Mouse (Mus musculus): ENCODE data around the gene Olfr878.

Gene Olfr878

DNA sequence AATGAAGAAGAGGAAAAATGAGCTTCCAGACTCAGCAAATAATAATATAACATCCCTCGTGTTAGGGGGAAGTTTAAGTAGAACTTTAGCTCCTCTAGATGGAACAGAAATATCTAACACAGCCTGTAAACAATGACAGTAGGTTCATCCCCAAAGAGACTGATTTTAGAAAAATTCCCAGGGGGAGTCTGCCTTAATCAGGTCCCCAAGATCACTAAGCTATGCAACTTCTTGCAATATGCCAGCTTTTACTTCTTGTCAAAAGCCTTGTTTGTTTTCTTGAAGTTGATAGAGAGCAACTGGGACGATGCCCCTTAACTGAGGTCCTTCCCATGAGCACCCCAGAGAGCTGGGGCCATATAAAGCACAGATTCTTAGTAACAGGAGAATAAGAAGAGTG is at the start of gene Olfr878:
Gene Olfr878, plus strand, starts transcription at position 301 of the 400 bp plus-strand sequence.
- no peak for DNase-seq (ENCODE audit: low spot score in 2 of 2)

DNA sequence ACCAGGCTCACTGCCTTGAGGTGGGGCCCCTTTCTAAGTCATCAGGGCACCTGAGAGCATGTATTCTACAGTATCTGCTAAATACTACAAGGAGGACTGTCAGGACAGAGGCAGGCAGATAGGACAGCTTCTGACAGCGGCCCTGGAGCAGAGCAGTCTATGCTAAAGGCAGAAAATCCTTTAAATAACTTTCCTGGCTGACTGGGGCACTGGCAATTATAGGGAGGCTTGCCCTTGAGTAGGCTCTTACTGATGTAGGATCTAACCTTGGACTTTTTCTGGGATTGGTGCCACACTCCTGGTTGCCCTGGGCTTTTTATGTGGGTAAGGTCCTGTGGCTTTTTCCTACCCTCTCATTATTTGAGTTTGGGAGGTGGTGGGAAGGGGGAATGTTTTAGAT is 47.4 kb upstream of the Olfr878 start:
- no peak for DNase-seq (ENCODE audit: low spot score in 2 of 2)

DNA sequence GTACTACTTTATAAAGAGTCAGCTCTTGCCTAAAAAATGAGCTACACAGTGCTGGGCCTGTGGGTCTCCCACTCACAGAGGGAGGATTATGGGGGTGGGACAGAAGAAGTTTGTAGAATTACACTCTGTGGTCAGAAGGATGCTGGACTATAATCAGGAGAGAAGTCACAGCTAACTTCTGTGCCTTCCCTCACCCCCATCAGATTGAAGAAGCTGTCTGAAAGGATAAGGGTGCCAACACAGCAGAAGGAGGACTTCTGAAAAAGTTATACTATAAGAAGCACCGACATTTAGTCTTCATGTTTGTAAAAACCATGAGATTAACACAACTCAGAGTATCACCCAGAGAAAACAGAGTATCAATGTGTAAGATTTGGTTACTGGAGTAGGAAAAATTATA is 46.5 kb upstream of the Olfr878 start:
- DNase-seq (ENCODE audit: low spot score in 2 of 2) = no peak

DNA sequence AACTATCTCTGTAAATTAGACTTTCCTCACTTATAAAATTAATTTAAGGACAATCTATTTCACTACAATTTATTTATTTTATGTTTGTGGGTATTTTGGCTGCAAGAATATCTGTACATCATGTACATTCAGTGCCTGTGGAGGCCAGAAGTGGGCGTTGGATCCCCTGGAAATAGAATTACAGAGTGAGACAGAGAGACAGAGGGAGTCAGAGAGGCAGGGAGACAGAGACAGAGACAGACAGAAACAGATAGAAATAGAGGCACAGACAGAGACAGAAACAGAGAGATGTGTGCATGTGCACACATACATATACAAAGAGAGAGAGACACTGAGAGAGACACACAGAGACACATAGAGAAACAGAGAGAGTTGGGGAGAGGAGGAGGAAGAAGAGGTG is 46.1 kb upstream of the Olfr878 start:
- DNase-seq (ENCODE audit: low spot score in 2 of 2) = no peak

DNA sequence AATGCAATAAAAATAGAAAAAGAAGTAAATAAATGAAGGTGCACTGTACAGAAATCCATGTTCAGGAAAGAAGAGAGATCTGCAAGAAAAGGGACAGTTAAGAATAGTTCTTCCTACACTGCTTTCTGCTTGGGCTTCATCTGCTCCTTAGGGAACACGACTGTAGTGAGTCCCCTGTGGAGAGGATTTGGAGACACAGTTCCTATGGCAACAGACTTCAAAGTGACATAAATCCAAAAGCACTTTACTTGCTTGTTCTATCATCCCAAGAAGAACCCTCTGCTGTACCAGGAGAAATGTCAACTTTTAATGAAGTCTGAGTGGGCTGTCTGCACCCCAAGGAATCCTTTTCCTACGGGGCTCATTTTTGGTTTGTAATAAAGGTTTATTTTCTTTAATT is 26.7 kb upstream of the Olfr878 start:
- no peak for DNase-seq (ENCODE audit: low spot score in 2 of 2)

DNA sequence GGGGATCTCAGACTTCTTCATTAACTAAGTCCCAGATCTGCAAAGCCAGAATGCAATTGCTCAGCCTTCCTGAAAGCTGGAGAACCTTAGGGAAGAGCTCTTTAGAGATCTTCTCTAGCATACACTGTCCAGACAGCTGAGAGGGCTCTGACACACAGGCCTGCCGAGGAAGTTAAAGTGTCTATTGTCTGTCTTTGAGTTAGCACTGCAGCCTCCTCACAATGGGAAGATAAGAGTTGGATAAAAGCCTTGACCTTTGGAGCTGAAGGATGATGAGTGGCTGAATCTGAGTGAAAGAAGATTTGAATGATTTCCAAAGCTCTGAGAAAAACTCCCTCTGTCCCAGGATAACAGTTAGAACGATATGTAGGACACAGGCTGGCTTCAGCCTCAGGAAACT is 21.0 kb upstream of the Olfr878 start, which contains the start of gene Olfr145:
Gene Olfr145, plus strand, starts transcription at position 64 of the 400 bp plus-strand sequence.
- no peak for DNase-seq (ENCODE audit: low spot score in 2 of 2)

DNA sequence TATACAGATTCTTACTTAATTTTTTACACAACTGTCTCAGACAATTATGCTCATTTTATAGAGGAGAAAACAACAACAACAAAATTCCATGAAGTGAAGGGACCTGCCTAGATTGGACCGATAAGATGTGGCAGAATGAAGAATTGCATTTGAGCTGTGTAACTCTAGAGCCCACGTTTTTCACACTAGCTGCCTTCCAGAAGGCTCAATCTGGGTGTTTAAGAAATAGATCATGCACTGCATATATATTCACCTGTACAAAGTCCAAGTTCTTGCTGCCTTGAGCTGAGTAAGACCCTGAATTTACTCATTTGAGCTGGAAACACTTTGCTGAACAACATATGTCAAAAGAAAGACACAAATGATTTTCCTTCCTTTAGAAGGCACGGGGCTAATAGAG is 12.1 kb upstream of the Olfr878 start:
- no peak for DNase-seq (ENCODE audit: low spot score in 2 of 2)

DNA sequence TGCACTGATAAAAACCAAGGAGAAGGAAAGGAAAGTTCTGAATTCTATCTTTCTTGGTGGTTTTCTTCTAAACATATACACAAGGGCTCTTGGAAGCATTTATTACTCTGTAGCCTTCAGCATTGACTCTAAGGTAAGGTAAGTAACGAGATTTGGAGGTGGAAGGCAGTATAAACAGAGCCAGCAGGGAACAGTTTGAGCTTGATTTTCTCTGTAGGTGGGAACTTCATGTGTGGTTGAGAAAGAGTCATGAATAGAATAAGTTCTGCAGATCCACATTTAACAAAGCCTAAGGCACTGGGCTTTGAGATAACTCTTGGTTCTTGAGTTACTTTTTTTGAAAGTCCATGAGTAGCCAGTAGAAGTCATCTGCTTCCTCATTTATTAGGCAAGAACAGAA is 378 bp downstream of the Olfr878 start:
- no peak for DNase-seq (ENCODE audit: low spot score in 2 of 2)

DNA sequence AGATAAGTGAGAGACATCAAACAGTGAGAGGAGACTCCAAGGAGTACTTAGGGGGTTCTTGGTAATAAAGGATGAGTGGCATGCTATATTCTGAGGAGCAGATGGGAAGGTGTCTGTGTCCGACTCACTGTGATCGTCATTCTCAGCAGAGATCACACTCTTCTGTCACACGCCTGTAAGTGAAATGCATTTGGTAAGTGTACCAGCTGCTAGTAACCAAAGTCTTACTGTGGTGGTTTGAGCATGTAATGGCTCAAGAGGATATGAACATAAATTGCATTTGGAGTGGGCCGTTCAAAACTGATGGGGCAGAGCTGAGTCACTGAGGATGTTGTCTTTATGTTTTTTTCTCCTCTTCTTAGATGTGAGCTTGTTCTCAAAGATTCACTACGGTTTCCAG is 6.6 kb downstream of the Olfr878 start:
- no peak for DNase-seq (ENCODE audit: low spot score in 2 of 2)

DNA sequence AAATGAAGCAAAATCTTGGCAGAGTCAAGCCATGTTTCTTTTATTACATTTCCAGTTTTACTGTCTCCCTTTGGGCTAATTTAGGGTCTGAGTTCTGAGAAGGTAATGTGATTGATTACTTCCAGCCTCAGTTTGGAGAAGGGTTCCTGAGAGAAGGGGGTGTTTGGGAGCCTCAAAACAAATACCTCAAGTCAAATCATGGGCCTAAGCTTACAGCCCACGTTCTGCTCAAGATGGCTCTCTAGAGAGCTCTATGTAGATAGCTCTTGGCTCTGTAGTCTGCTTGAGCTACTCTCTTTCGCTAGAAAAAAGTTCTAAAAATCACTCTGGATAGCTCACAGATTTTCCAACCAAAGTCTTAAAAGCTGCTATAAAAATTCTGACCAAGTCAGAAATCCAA is 7.8 kb downstream of the Olfr878 start:
- no peak for DNase-seq (ENCODE audit: low spot score in 2 of 2)

DNA sequence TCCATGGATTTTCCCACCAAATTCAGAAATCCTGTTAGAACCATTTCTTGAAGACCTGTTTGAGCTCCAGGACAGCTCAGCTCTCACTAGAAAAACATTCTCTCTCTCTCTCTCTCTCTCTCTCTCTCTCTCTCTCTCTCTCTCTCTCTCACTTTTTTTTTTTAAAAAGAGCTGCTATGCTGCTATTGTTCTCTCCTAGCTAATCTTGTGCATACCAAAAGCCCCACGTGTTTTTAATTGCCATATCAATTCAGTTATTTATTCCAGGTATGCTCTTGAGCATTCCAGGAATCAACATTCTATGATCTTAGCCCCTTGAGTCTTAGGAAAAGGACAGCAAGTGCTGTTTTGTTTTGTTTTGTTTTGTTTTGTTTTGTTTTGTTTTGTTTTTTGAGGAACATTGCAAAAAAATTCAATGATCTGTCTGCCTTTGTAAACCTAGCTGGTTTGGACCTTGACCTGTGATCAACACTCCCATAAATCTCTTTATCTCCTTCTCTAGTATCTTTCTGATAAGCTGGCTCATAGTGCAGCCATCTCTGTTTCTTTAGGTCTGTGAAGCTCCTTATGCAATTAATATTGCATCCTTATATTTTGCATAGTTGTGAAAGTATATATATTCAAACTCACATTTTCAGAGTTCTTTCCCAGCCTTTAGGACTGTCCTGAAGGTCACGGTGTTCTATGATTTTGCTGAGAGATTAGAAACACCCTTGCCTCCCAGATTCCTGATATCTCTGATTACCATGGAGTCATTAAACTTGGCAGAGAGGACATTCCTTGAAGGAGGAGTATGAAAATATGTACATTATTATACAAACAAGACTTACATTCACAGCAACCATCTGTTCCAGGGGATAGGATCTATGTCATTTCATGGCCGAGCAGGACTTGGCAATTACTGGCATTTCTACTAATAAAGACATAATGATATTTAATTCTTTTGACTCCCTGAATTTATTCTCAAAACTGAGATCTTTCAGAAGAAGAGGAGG is 8.7 kb downstream of the Olfr878 start:
- no peak for DNase-seq (ENCODE audit: low spot score in 2 of 2)

DNA sequence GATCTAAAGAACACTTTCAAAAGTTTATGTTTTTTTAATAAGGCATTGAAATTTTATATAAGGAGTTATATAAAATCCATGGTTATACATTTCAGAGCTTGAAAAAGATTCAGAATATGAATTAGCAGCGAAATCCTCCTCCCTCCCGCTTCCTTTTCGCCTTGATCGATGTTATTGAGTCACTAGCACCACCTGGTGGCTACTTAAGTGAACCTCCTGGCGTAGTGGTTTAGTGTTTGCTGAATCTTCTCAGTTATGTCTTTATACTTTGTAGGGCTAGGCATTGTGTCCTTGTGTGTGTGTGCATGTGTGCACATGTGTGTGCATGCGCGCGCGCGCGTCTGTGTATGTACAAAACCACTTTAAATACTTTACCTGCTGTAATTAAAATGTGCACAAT is 14.9 kb downstream of the Olfr878 start:
- DNase-seq (ENCODE audit: low spot score in 2 of 2) = peak; percentile 48 to 62

DNA sequence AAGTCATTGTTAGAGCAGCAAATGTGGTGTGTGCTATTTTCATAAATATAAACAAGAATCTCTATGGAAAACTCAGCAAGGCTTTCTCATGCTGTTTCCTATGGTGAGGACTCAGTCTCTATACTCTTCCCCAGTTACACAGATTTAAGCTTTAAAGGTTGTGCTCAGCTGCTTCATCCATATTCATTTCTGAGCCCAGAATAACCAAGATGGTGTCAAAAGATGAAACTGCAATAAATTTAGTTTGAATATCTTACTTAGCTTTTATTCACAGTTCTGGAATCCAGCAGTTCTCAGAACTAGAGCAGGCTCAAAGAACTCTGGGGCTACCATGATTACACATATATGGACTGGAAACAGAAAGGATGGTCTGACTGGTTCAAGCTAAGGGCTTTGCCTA is 16.5 kb downstream of the Olfr878 start:
- DNase-seq (ENCODE audit: low spot score in 2 of 2) = no peak

DNA sequence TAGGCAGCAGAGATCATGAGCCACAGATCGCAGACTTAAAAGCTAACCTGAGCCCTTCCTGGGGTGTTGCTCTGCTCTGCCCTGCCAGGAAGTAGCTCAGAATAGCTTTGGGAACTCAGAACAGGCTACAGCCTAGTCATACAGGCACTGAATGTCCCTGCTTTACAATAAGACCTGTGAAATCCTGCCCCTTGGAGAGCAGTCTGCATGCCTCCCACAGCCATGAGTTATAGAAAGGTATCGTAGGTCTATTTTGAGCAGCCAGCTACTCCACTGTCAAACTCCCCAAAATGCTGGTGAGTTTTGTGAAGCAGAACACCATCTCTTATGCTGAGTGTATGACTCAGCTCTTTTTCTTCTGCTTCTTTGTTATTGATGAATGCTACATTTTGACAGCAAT is 23.5 kb downstream of the Olfr878 start:
- no peak for DNase-seq (ENCODE audit: low spot score in 2 of 2)
